13 mouse cellular contexts compared by ENCODE assay signal in genomic region chr1:62750408-62751008, GRCm38 (mm10). TPM values are rescaled to one million over a fixed set of nuclear protein-coding genes. Genes with fewer than 3 reads are reported as not detected.
DNase-seq lines count a peak whose midpoint lies in the region.
"Had no signal": no experiment of that assay in that cellular context is flagged by ENCODE, and none has a peak within 500 bp of the region (broad histone marks: within the 10 kb centered on the region; RNA-seq: fewer than 3 reads in every experiment).

No protein-coding gene starts in this region.

- DNase-seq in frontal cortex, postnatal 36 days (ENCODE audit: low spot score in 2 of 2) = peak; percentile 26 to 36
- no peak for DNase-seq in frontal cortex, postnatal 25 days (ENCODE audit: low spot score in 2 of 2)
- peak; percentile 63 for DNase-seq in layer of hippocampus, adult 9-11 months
- DNase-seq in layer of hippocampus, adult 11-12 months (ENCODE audit: low spot score) = no peak
- peak; percentile 21 for DNase-seq in adipocyte (ENCODE audit: low spot score)
- DNase-seq in urinary bladder, adult 18-20 months (ENCODE audit: low spot score in 2 of 2) = no peak
- no peak for DNase-seq in right cerebral cortex, postnatal 4 days
- DNase-seq: cerebellum, adult 11 months; gastrocnemius, postnatal 25 days; kidney, postnatal 36 days; lung, postnatal 36 days had no signal

- H3K79me2 ChIP-seq in macrophage (ENCODE audit: inconsistent target) = peaks cover 30% of the 10 kb centered on the region; the same call in 1 of the 2 replicates

- peak overlapping the region; percentile 80 for H3K27ac ChIP-seq in macrophage
- H3K27ac ChIP-seq: liver, embryonic 12.5 days had no signal

- WGBS in macrophage (ENCODE audit: missing documents) = 31% methylated on average over 5 of the region's 5 CpGs

- H3K4me3 ChIP-seq in macrophage (ENCODE audit: inconsistent target) = no peak overlapping the region
- H3K4me3 ChIP-seq: liver, embryonic 12.5 days had no signal

- H3K36me3 ChIP-seq in macrophage (ENCODE audit: inconsistent target) = peaks cover 63% of the 10 kb centered on the region
- H3K36me3 ChIP-seq: liver, embryonic 12.5 days had no signal

RNA-seq across cellular contexts. Expression of gene Nrp2, which starts 47.4 kb away (rescaled TPM):
- 1,000 to 10,000 TPM in 6 of 26 experiments, 100 to 1,000 TPM in 20; 275 to 1,404 (median 593) TPM for total RNA-seq in macrophage (2018; cell fraction: chromatin; rRNA removed)
- total RNA-seq in macrophage (2018; cell fraction: cytosol; rRNA removed) = 100 to 1,000 TPM; 170 to 422 (median 277) TPM
- total RNA-seq in macrophage (2018; cell fraction: nucleus; rRNA removed) = 1,000 to 10,000 TPM in 1 of 26 experiments, 100 to 1,000 TPM in 25; 397 to 1,005 (median 731) TPM
- polyA plus RNA-seq in macrophage (2018) = 145 to 272 TPM (median 160 TPM) in 3 replicates

Comparison
In these comparisons a context has a peak if more than half of its experiments do, and no peak if none do; other contexts are left out.
1. DNase-seq: peak in frontal cortex, postnatal 36 days (2 of 2), layer of hippocampus, adult 9-11 months (single experiment) and adipocyte (single experiment); none in frontal cortex, postnatal 25 days (0 of 2), layer of hippocampus, adult 11-12 months (single experiment), urinary bladder, adult 18-20 months (0 of 2) and right cerebral cortex, postnatal 4 days (single experiment).